Mouse (Mus musculus): Measurements from ENCODE around the gene Tmem145.

DNA sequence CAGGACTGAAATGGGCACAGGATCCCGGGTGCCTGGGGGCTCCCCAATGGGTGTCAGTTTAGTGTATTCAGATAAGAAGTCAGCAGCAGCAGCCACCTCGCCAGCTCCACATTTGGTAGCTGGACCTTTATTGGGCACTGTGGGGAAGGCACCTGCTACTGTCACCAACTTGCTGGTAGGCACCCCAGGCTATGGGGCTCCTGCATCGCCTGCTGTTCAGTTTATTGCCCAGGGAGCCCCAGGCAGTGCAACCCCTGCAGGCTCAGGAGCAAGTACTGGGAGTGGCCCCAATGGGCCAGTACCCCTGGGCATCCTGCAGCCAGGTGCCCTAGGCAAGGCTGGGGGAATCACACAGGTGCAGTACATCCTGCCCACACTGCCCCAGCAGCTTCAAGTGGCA is 17.2 kb upstream of the Tmem145 start:
- TF ChIP-seq CTCF (conservative IDR thresholded peaks at IDR 0.05; ENCODE audit: insufficient read depth, insufficient read length, low read depth, low read length) (no peak), POLR2A (IDR thresholded peaks at IDR 0.05; ENCODE audit: low read depth, low read length) (no peak)
